Mouse (Mus musculus) cerebellum, adult 11 months (tissue): ENCODE data around the gene Ern1.
"Not testable (repeated sequence)": the region's sequence is repeated elsewhere in the genome, so short reads cannot be mapped to it uniquely, and the experiment has no call there.

Experiments
- DNase-seq: peaks from one replicate; pipeline ENCODE4 v3.0.0; 2022

Gene Ern1

GRCm38 (mm10) chr11:106502159-106502505 lies 14.5 kb upstream of the Ern1 start:
- DNase-seq = no peak

DNA sequence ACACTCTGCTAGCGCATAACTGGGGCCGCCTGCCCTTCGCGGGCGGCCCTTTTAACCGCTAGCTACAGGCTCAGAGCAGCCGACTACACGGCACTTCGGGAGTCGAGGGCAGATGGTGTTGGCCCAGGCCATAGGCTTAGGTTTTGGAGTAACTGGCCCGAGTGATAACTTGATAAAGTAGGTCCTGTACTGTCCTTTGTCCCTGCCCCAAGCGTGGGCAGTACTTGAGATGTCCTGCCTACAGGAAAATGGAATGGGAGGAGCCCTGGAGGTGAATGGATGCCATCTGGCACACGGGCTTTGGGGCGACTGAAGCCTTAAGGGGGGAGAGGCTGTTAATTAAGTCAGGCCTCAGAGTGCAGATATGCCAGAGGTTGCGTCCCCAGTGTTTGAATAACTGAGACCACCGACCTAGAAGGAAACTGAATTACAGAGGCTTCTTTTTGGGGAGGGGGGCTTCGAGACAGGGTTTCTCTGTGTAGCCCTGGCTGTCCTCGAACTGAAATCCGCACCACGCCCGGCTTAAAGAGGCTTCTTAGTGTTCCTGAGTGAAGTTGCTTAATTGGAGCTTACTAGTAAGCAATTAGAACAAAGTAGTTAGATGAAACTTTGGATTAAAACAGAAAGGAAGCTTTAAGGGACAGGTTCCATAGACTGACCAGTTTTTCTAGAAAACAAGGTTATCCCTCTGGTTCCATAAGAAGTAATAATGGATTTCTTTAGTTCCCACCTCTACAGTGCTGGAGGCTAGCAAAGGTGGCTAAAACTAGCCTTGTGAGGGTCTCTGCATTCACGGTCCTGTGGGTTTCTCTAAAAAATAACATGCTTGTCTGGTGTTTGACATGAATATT lies 13.9 kb upstream of the Ern1 start:
- peak; percentile 46 for DNase-seq

DNA sequence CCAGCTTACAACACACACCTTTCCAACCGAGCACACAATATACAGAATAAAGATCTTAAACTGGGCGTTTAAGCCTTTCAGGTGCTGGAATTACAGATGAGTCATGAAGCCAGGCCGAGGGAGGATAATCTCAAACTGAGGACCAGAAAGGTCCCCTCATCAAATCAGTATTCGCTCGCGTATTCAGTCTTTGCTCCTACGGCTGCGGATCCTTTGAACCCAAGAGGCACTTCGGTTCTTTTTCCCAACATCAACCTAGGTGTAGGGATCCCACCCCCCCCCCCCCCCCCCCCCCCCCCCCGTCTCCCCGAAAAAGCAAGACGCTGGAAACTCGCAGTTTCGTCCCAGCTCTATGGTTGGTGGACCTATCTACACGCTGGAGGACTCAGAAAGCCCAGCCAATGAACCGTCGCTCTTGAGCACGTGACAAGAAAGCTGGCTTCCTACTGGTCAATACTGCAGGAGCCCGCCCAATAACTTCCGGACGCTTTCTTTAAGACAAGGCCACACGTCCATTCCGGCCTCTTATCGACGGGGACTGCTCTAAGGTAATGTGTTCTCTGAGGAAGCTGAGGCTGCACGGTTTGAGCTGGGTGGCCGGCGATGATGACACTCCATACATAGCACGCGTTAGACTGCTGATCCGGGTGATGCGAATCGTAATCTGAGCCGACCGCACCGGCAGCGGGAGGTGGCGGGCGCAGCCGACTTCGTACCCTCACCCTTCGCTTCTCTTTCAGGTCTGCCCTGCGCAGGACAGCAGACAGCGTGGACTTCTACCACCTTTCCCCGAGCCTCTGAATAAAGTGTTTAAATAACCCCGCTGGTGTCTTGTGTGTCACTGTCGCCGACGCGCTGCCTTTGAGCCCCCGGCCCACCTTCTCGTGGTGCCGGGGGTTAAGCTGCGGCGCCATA lies 13.0 kb upstream of the Ern1 start:
- peak; percentile 93 for DNase-seq

DNA sequence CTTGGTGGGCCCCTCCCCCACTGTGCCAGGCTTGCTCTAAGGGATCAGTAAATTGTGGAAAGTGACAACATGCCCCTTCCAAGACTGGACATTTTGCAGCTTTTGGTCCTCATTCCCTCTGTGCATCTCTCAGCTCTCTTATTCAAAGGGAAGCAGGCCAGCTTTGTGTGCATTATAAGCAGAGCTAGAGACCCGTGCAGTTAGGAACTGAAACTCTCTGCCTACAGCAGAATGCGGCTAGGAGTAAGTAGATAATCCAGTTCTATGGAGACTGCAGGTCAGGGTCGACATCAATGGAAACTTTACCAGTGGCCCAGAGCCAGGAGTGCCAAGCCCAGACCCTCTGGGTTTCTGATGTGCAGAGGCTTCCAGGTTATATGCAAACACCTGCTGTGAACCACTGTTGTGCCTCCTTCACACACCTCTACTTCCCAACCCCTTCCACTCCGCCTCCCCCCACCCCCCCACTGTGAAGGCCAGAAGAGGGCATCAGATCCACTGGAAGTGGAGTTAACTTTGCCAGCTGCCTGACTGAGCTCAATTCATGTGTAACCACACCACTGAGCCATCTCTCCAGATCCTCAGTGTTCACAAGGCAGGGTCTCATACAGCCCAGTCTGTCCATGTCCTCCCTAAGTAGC lies 11.2 kb upstream of the Ern1 start:
- no peak for DNase-seq

DNA sequence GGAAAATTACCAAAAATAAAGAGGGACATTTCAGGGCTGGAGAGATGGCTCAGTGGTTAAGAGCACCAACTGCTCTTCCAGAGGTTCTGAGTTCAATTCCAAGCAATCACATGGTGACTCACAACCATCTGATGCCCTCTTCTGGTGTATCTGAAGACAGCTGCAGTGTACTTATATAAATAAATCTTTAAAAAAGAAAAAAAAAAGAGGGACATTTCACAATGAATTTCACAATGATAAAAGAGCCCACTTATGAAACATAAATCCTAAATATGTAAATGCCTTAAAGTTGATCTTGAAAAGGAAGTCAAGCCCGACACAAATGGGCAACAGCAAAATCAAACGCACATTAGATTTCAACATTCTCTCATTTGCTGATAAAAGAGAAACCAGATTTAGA lies 10.3 kb upstream of the Ern1 start:
- DNase-seq = no peak

DNA sequence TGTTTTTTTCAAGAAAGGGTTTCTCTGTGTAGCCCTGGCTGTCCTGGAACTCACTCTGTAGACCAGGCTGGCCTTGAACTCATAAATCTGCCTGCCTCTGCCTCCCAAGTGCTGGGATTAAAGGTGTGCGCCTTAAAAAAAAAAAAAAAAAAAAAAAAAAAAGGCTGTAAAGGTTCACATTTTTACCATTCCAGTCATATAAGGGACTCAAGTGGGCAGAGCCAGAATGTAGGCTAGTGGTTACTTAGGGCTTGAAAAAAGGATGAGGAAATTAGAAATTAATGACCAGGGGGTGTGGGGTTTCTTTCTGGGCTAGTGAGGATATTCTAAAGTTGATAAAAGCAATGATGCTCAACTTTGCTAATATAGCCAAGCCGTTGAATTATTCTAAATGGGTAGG lies 9.4 kb upstream of the Ern1 start:
- not testable (repeated sequence) for DNase-seq

DNA sequence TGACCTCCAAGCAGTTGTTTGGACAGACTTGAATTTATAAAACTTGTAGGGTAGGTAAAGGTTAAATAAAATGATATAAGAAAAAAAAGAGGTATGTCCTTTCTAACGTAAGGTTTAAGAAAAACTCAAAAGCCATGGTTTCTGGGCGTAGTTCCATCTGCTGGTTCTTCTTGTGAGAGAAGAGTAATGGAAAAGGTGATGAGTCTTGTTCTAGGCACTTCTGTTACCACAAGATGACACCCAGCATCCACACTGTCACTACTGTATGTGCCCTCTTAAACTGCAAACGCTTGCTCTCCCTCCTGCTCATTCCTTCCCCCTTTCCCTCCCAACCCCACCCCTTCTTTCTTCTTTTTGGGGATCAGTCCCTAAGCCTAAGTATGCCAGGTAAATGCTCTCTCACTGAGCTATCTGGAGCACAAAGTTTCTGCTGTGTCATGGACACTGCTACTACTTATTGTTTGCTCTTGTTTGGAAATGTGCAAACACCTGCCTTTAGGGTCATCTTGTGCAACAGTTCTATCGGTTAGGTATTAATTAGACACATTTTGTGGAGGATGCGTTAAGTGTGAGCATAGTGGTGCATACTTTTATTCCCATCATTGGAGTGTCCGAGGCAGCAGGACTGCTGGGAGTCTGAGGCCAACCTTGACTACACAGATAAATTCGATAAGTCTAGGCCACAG lies 5.5 kb upstream of the Ern1 start:
- no peak for DNase-seq

DNA sequence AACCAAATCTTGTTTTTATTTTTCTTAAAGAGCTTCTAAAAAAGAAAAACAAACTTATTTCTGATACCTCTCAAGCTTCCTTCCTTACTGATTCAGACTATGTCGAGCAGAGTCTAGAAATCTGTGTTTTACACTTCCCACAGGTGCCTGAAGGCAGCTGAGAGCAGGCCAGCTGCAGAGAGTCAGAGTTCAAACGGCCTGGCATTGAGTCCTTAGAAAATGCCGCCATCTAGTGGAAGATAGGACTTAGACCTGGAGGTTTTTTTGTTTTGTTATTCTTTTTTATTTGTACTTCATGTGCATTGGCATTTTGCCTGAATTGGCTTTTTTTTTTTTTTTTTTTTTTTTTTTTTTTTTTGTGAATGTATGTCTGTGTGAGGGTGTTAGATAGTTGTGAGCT lies 3.7 kb upstream of the Ern1 start:
- peak; percentile 38 for DNase-seq

DNA sequence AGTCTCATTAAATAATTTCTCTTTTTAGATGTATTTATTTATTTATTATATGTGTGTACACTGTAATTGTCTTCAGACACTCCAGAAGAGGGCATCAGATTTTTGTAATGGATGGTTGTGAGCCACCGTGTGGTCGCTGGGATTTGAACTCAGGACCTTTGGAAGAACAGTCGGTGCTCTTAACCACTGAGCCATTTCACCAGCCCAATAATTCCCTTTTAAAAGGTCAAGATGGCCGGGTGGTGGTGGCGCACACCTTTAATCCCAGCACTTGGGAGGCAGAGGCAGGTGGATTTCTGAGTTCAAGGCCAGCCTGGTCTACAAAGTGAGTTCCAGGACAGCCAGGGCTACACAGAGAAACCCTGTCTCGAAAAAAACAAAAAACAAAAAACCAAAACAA lies 2.9 kb upstream of the Ern1 start:
- not testable (repeated sequence) for DNase-seq

DNA sequence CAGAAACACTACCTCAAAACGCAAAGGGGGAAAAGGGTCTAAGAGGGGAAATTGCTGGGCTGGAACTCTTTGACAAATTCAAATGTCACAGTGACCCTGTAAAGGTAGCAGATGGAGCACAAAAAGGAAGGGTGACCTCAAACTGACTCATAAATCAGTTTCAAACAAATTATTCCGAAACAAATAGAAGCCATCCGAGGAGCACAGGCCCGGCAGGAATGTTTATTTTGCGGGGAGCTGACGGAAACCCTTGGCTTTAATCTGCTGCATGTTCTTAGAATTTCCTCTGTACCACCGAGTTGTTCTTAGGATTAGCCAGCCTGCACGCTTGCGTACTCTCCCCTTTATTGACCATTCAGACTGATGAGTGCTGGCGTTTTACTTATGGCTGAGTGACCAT lies 2.4 kb upstream of the Ern1 start:
- no peak for DNase-seq

- DNase-seq = no peak
These were observed 1.5 kb upstream of the Ern1 start for GRCm38 (mm10) chr11:106489036-106489693.

DNA sequence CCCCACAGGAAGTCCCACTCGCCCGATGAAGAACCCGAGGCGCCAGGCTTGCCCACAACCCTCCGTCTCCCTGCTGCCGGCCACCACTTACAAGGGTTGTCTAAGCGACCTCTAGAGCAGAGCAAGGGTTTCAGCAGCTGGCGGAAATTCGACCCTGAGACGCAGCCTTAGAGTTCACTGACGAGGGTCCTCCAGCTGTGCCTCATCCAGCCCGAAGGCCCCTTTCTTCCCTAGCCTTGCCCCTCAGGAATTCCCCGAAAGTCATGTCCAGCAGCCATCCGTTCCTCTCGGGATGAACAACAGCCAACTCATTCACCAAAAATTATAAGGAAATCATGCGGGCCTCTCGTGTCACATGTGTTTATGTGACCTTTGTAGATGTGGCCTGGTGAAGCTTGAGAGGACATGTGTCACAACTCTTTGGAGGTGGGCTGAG lies 492 bp upstream of the Ern1 start:
- DNase-seq = no peak

DNA sequence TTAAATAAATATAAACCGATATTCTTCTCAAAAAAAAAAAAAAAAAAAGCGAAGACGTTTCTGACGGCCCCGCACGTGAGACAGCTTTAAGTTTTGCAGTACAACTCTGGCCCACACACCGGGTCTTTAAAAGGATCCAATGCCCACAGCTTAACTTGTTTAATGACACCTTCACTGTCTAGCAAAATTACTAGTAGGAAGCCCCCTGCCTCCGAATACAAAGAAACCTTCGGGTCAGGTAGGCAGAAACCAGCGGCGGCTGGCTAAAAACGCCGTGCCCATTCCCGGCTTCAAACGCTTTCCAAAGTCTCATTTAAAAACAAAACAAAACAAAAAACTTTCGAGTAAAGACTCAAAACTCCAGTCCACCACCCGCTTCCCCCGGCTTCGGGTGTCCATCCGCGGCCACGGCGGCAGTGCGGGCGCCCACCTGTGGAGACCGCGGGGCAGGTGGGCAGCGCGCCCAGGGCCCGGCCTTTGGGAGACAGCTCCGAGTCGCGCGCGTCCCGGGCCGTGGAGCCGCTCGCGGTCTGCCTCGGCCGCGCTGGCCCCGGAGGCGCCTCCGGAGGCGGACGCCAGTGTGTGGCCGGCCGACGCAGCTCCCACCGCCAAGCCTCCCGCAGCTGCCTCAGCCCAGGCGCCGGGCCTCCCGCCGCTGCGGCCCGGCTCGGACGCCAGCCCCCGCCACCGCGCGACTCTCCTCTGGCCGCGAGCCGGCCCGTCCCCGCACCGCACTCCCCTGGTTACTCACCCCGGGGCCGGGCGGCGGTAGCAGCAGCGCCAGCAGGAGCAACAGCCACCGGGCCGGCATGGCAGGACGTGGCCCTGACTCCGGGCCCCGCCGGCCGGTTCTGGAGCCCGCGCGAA lies 553 bp downstream of the Ern1 start:
- DNase-seq = no peak

DNA sequence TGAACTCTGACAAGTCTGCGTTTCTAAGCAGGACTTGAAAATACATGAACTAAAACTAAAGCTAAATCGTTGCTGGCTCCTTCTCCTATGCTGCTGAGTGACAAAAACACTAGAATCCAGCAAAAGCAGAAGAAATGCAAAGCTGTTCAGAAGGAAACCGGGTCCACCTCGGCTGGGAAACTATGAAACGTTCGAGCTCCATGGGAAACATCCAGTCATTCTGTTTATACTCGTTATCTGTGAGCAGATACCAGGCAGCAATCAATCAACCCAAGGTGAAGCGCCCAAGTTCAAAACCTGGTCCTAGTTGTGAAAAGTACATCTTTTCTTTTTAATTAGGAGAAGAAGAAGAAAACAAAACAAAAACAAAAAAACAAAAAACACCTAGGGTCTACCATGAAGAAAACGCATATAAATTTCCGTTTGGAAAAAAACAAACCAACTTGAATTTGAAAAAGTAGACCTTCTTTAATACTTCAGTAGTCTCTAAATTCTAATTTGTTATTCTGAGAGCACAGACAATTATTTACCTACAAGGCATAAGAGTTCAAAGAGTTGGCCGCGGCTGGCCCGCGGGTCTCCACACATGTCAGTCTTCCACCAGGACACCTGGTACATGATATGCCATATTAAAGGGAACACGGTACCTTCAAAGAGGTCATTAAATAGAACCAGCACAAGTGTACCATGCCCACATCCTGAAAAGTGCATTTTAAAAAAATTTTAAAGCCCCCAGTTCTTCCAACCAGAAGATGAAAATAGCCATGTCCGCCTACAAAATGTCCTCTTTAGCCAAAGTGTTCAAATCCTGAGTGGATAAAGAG lies 1.4 kb downstream of the Ern1 start:
- no peak for DNase-seq

GRCm38 (mm10) chr11:106485611-106486010 lies 2.0 kb downstream of the Ern1 start:
- DNase-seq = no peak

GRCm38 (mm10) chr11:106484875-106485274 lies 2.8 kb downstream of the Ern1 start:
- DNase-seq = no peak

DNA sequence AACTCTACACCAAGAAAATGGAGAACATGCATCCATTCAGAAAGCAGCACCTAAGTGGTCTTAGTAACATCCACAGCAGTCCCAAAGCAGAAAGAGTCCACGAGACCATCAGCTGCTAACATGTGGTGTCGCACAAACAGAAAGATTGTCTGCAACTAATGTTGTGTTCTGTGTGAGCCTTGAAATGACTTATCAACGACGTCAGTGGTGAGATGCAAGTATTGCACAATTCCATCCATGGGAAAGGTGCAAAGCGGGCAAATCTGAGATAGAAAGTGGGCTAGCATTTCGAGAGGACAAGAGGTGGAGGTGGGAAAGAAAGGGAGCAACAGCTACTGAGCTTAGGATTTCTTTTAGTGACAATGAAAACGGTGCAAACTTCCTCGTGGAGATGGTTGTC lies 4.8 kb downstream of the Ern1 start:
- DNase-seq = no peak

DNA sequence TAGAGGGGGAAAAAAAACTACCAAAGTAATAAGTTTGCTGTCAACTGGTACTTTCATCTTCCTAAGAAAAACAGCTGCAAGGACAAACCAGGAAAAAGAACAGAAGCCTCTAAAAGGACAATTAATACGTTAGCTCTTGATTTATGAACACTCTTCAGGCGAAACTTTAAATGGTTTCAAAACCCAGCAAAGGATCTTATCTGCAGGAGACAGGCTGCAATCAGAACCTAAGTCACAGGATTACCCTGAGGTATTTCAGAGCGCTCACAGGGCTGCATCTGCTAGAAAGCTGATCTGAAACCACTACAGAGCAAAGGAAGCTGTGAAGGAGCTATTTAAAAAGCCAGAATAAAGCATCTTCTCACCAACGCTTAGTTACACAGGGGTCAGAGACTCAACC lies 6.0 kb downstream of the Ern1 start:
- DNase-seq = no peak

GRCm38 (mm10) chr11:106480530-106480885 lies 7.1 kb downstream of the Ern1 start:
- DNase-seq = no peak
